Mouse (Mus musculus) brain, embryonic 14.5 days (tissue): ENCODE results near the gene Olfr777.

ENCODE experiments used
- CTCF ChIP-seq: fragments of 200-500 bp; IDR thresholded peaks from 2 replicates; pipeline ENCODE4 v1.5.1; 2012; ENCODE audit warnings: inconsistent platforms, mild to moderate bottlenecking, moderate library complexity, borderline replicate concordance; ENCODE audit not compliant: insufficient read depth, insufficient read length; ENCODE audit errors: extremely low read depth
- POLR2A ChIP-seq: fragments of 200-500 bp; IDR thresholded peaks from 2 replicates; pipeline ENCODE4 v1.6.1; 2012; ENCODE audit warnings: mild to moderate bottlenecking, inconsistent platforms, borderline replicate concordance; ENCODE audit not compliant: poor library complexity, insufficient read depth, insufficient read length, severe bottlenecking; ENCODE audit errors: extremely low read depth

DNA sequence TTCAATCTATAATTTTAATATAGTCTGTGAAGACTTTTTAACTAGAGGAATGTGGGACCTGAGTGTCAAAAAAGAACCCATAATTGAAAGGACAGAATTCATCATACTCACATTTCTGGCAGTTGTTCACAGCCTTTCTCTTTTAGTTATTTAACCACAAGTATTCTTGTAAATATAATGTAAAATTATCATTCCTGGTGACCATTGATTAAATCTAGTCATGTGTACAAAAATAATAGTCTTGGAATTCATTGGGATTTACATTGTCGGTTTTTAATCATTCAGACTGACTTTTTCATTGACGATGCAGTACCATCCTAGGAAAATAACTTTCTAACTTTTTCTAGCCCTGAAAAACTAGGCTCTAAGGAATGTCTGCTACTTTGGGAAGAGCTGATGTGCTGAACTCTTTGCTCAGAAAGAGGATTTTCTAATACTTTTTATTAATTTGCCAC lies at the start of gene Olfr777:
- TF ChIP-seq CTCF (no peak), POLR2A (no peak)
